Mouse (Mus musculus): ENCODE measurements around the gene Emc1. TPM values are rescaled to one million over a fixed set of nuclear protein-coding genes. Genes with fewer than 3 reads are reported as not detected.
A peak's percentile ranks its signal among the peaks of the same experiment; 100 is the strongest.

Gene Emc1
- 22.6 and 27.8 TPM in 2 replicates for polyA plus RNA-seq (2015; fragmentation: Nextera tagmentation; extraction: Ambion mirVana)

GRCm38 (mm10) chr4:139351931-139352711, at the start of gene Emc1, which contains the start of the genes Mrto4 and Ubr4:
TSS of gene Emc1 (plus strand) at chr4:139352587.
TSS of gene Mrto4 (minus strand) at chr4:139352576.
TSS of gene Ubr4 (plus strand) at chr4:139352609.
- no peaks in the 10 kb centered on the region for H3K27me3 ChIP-seq (replicated peaks)
- peak within 1 kb of the TSS; percentile 74 for H3K9ac ChIP-seq
- peaks cover 15% of the 10 kb centered on the region for H3K4me1 ChIP-seq
- H3K4me3 ChIP-seq (replicated peaks) = peak within 1 kb of the TSS; percentile 66
- peak within 1 kb of the TSS; percentile 92 for H3K4me2 ChIP-seq
- ATAC-seq (ENCODE audit: insufficient read depth, low FRiP score, low read depth) = peak; percentile 92
- H3K27ac ChIP-seq = peak within 1 kb of the TSS; percentile 99
- under 1% methylated on average over 64 of the region's 64 CpGs for WGBS
- no peaks in the 10 kb centered on the region for H3K9me3 ChIP-seq
- peaks cover 33% of the 10 kb centered on the region for H3K36me3 ChIP-seq

GRCm38 (mm10) chr4:139305521-139305920, 46.9 kb upstream of the Emc1 start:
- Histone ChIP-seq H3K4me1 (peaks cover 8% of the 10 kb centered on the region; the same call in 1 of the 2 replicates), H3K36me3 (peaks cover 11% of the 10 kb centered on the region), H3K27me3 (replicated peaks) (no peaks in the 10 kb centered on the region), H3K27ac (no peak overlapping the region), H3K9ac (no peak overlapping the region), H3K4me3 (replicated peaks) (no peak overlapping the region), H3K4me2 (no peak overlapping the region), H3K9me3 (no peaks in the 10 kb centered on the region)
- WGBS = 94% methylated on average over 3 of the region's 3 CpGs
- no peak for ATAC-seq (ENCODE audit: insufficient read depth, low FRiP score, low read depth)

GRCm38 (mm10) chr4:139307916-139308315, 44.5 kb upstream of the Emc1 start:
- no peaks in the 10 kb centered on the region for H3K9me3 ChIP-seq
- H3K4me1 ChIP-seq = peaks cover 15% of the 10 kb centered on the region
- no peak overlapping the region for H3K27ac ChIP-seq
- no peak overlapping the region for H3K4me2 ChIP-seq
- ATAC-seq (ENCODE audit: insufficient read depth, low FRiP score, low read depth) = no peak
- 88% methylated on average over 5 of the region's 5 CpGs for WGBS
- no peak overlapping the region for H3K4me3 ChIP-seq (replicated peaks)
- H3K27me3 ChIP-seq (replicated peaks) = no peaks in the 10 kb centered on the region
- H3K36me3 ChIP-seq = peaks cover 10% of the 10 kb centered on the region; the same call in 1 of the 2 replicates
- H3K9ac ChIP-seq = no peak overlapping the region

- Histone ChIP-seq H3K4me2 (peak overlapping the region; percentile 90), H3K9me3 (no peaks in the 10 kb centered on the region), H3K9ac (peak overlapping the region; percentile 88), H3K4me3 (replicated peaks) (peak overlapping the region; percentile 94), H3K4me1 (peaks cover 15% of the 10 kb centered on the region), H3K27ac (no peak overlapping the region), H3K36me3 (peaks cover 16% of the 10 kb centered on the region), H3K27me3 (replicated peaks) (no peaks in the 10 kb centered on the region)
- WGBS = 25% methylated on average over 6 of the region's 6 CpGs
- ATAC-seq (ENCODE audit: insufficient read depth, low FRiP score, low read depth) = no peak
These were observed 42.7 kb upstream of the Emc1 start for GRCm38 (mm10) chr4:139309651-139310050.

GRCm38 (mm10) chr4:139310171-139310898, 42.1 kb upstream of the Emc1 start, which contains the start of the genes Pqlc2 and Akr7a5:
TSS of gene Pqlc2 (minus strand) at chr4:139310708.
TSS of gene Akr7a5 (plus strand) at chr4:139310744.
- peak; percentile 89 for ATAC-seq (ENCODE audit: insufficient read depth, low FRiP score, low read depth)
- H3K36me3 ChIP-seq = peaks cover 18% of the 10 kb centered on the region
- H3K27ac ChIP-seq = peak within 1 kb of the TSS; percentile 84
- no peaks in the 10 kb centered on the region for H3K9me3 ChIP-seq
- under 1% methylated on average over 63 of the region's 63 CpGs for WGBS
- H3K4me3 ChIP-seq (replicated peaks) = peak within 1 kb of the TSS; percentile 94
- no peaks in the 10 kb centered on the region for H3K27me3 ChIP-seq (replicated peaks)
- H3K4me1 ChIP-seq = peaks cover 15% of the 10 kb centered on the region
- peak within 1 kb of the TSS; percentile 88 for H3K9ac ChIP-seq
- peak within 1 kb of the TSS; percentile 90 for H3K4me2 ChIP-seq

GRCm38 (mm10) chr4:139310899-139311701, 41.3 kb upstream of the Emc1 start:
- Histone ChIP-seq H3K4me2 (peak overlapping the region; percentile 90), H3K27me3 (replicated peaks) (no peaks in the 10 kb centered on the region), H3K36me3 (peaks cover 11% of the 10 kb centered on the region), H3K4me1 (peaks cover 15% of the 10 kb centered on the region), H3K27ac (peak overlapping the region; percentile 84), H3K4me3 (replicated peaks) (peak overlapping the region; percentile 94), H3K9me3 (no peaks in the 10 kb centered on the region), H3K9ac (peak overlapping the region; percentile 88)
- under 1% methylated on average over 53 of the region's 53 CpGs for WGBS
- peak; percentile 54 for ATAC-seq (ENCODE audit: insufficient read depth, low FRiP score, low read depth)

GRCm38 (mm10) chr4:139311707-139312106, 40.7 kb upstream of the Emc1 start:
- 18% methylated on average over 14 of the region's 14 CpGs for whole genome bisulfite sequencing
- Histone ChIP-seq H3K9ac (peak overlapping the region; percentile 21; the same call in 1 of the 2 replicates), H3K36me3 (peaks cover 7% of the 10 kb centered on the region; the same call in 1 of the 2 replicates), H3K4me2 (peak overlapping the region; percentile 90), H3K9me3 (no peaks in the 10 kb centered on the region), H3K27ac (no peak overlapping the region), H3K4me3 (replicated peaks) (peak overlapping the region; percentile 94), H3K4me1 (peaks cover 15% of the 10 kb centered on the region), H3K27me3 (replicated peaks) (no peaks in the 10 kb centered on the region)
- ATAC-seq (ENCODE audit: insufficient read depth, low FRiP score, low read depth) = no peak

GRCm38 (mm10) chr4:139312632-139313031, 39.8 kb upstream of the Emc1 start:
- peaks cover 12% of the 10 kb centered on the region; the same call in 1 of the 2 replicates for H3K36me3 ChIP-seq
- H3K9ac ChIP-seq = no peak overlapping the region
- 52% methylated on average over 4 of the region's 4 CpGs for WGBS
- H3K27ac ChIP-seq = no peak overlapping the region
- no peak overlapping the region for H3K4me2 ChIP-seq
- no peak for ATAC-seq (ENCODE audit: insufficient read depth, low FRiP score, low read depth)
- peaks cover 15% of the 10 kb centered on the region for H3K4me1 ChIP-seq
- no peaks in the 10 kb centered on the region for H3K9me3 ChIP-seq
- H3K4me3 ChIP-seq (replicated peaks) = no peak overlapping the region
- H3K27me3 ChIP-seq (replicated peaks) = no peaks in the 10 kb centered on the region

- no peaks in the 10 kb centered on the region for H3K27me3 ChIP-seq (replicated peaks)
- ATAC-seq (ENCODE audit: insufficient read depth, low FRiP score, low read depth) = no peak
- 88% methylated on average over 11 of the region's 11 CpGs for WGBS
These were observed 33.9 kb upstream of the Emc1 start for GRCm38 (mm10) chr4:139318449-139318848.

GRCm38 (mm10) chr4:139319740-139320139, 32.6 kb upstream of the Emc1 start:
- no peak overlapping the region for H3K27ac ChIP-seq
- 90% methylated on average over 4 of the region's 4 CpGs for WGBS
- no peaks in the 10 kb centered on the region for H3K9me3 ChIP-seq
- no peak overlapping the region for H3K9ac ChIP-seq
- no peak for ATAC-seq (ENCODE audit: insufficient read depth, low FRiP score, low read depth)
- peaks cover 15% of the 10 kb centered on the region; the same call in 1 of the 2 replicates for H3K36me3 ChIP-seq
- H3K4me1 ChIP-seq = no peaks in the 10 kb centered on the region
- H3K4me3 ChIP-seq (replicated peaks) = no peak overlapping the region
- H3K4me2 ChIP-seq = no peak overlapping the region
- no peaks in the 10 kb centered on the region for H3K27me3 ChIP-seq (replicated peaks)

More at GRCm38 (mm10) chr4:139318449-139318848, 33.9 kb upstream of the Emc1 start:
- no peak overlapping the region for H3K4me2 ChIP-seq
- H3K4me1 ChIP-seq = no peaks in the 10 kb centered on the region
- H3K36me3 ChIP-seq = peaks cover 21% of the 10 kb centered on the region; the same call in 1 of the 2 replicates
- H3K9ac ChIP-seq = no peak overlapping the region
- H3K4me3 ChIP-seq (replicated peaks) = no peak overlapping the region
- no peaks in the 10 kb centered on the region for H3K9me3 ChIP-seq
- H3K27ac ChIP-seq = no peak overlapping the region

GRCm38 (mm10) chr4:139330605-139331004, 21.8 kb upstream of the Emc1 start:
- no peak overlapping the region for H3K27ac ChIP-seq
- no peaks in the 10 kb centered on the region for H3K4me1 ChIP-seq
- H3K4me2 ChIP-seq = peak overlapping the region; percentile 57
- peak overlapping the region; percentile 37 for H3K4me3 ChIP-seq (replicated peaks)
- peak; percentile 85 for ATAC-seq (ENCODE audit: insufficient read depth, low FRiP score, low read depth)
- no peak overlapping the region for H3K9ac ChIP-seq
- 4% methylated on average over 10 of the region's 10 CpGs for WGBS
- no peaks in the 10 kb centered on the region for H3K9me3 ChIP-seq
- H3K27me3 ChIP-seq (replicated peaks) = no peaks in the 10 kb centered on the region
- no peaks in the 10 kb centered on the region for H3K36me3 ChIP-seq
